Mouse (Mus musculus) intestine, embryonic 14.5 days (tissue): Measurements from ENCODE around the gene Gsc2. TPM values are rescaled to one million over a fixed set of nuclear protein-coding genes. Genes with fewer than 3 reads are reported as not detected.
"Not testable (repeated sequence)": the region's sequence is repeated elsewhere in the genome, so short reads cannot be mapped to it uniquely, and the experiment has no call there.

Source experiments
- ATAC-seq: fragments of 200-750 bp; cut with Nextera tagmentation; replicated peaks from 2 replicates; pipeline ENCODE4 v1.8.0; 2017; ENCODE audit warnings: low read depth, moderate number of reproducible peaks, moderate TSS enrichment, moderate library complexity; ENCODE audit not compliant: low FRiP score, low TSS enrichment
- DNase-seq: peaks from one replicate; pipeline ENCODE4 v3.0.0-alpha.2; 2018; ENCODE audit warnings: low spot score
- H3K27ac ChIP-seq: fragments of 300-500 bp; sonication (generic); 2 replicates; pipeline ENCODE4 v1.5.1; 2014; ENCODE audit warnings: low read depth, mild to moderate bottlenecking, control low read depth
- H3K27me3 ChIP-seq: fragments of 300-500 bp; sonication (generic); replicated peaks from 2 replicates; pipeline ENCODE4 v1.6.1; 2014; ENCODE audit warnings: low read length, control low read depth; ENCODE audit not compliant: control insufficient read depth, insufficient read depth
- H3K36me3 ChIP-seq: fragments of 300-500 bp; sonication (generic); 2 replicates; pipeline ENCODE4 v1.6.1; 2014; ENCODE audit warnings: low read length, control low read depth; ENCODE audit not compliant: control insufficient read depth, insufficient read depth
- H3K4me1 ChIP-seq: fragments of 300-500 bp; sonication (generic); replicated peaks from 2 replicates; pipeline ENCODE4 v1.6.1; 2014; ENCODE audit warnings: low read length, control low read depth, mixed read lengths; ENCODE audit not compliant: control insufficient read depth, insufficient read depth
- H3K4me2 ChIP-seq: fragments of 300-500 bp; sonication (generic); 2 replicates; pipeline ENCODE4 v1.6.1; 2014; ENCODE audit warnings: low read length
- H3K4me3 ChIP-seq: fragments of 300-500 bp; sonication (generic); 2 replicates; pipeline ENCODE4 v1.5.1; 2014; ENCODE audit warnings: low read depth, low read length, control low read depth, mixed read lengths
- H3K9ac ChIP-seq: fragments of 300-500 bp; sonication (generic); 2 replicates; pipeline ENCODE4 v1.6.1; 2014; ENCODE audit warnings: mild to moderate bottlenecking, low read length
- H3K9me3 ChIP-seq: fragments of 300-500 bp; sonication (generic); 2 replicates; pipeline ENCODE4 v1.6.1; 2016; ENCODE audit warnings: low read length, control low read depth; ENCODE audit not compliant: control insufficient read depth
- WGBS: fragments of 180-500 bp; shearing (Covaris S2); extraction: QIAGEN DNeasy Blood & Tissue Kit; methylation state at CpG from one replicate; pipeline ENCODE4 v1.1.7; 2014; 5-methylcytosine and 5-hydroxymethylcytosine counted together
- polyA plus RNA-seq: library from polyadenylated mRNA; unstranded; fragments of >200 nt; fragmentation: Nextera tagmentation; extraction: Ambion mirVana; gene quantifications from 2 replicates; pipeline ENCODE4 v1.2.1, GENCODE M21; 2014

Gsc2 gene
- not detected in 2 replicates for polyA plus RNA-seq

DNA sequence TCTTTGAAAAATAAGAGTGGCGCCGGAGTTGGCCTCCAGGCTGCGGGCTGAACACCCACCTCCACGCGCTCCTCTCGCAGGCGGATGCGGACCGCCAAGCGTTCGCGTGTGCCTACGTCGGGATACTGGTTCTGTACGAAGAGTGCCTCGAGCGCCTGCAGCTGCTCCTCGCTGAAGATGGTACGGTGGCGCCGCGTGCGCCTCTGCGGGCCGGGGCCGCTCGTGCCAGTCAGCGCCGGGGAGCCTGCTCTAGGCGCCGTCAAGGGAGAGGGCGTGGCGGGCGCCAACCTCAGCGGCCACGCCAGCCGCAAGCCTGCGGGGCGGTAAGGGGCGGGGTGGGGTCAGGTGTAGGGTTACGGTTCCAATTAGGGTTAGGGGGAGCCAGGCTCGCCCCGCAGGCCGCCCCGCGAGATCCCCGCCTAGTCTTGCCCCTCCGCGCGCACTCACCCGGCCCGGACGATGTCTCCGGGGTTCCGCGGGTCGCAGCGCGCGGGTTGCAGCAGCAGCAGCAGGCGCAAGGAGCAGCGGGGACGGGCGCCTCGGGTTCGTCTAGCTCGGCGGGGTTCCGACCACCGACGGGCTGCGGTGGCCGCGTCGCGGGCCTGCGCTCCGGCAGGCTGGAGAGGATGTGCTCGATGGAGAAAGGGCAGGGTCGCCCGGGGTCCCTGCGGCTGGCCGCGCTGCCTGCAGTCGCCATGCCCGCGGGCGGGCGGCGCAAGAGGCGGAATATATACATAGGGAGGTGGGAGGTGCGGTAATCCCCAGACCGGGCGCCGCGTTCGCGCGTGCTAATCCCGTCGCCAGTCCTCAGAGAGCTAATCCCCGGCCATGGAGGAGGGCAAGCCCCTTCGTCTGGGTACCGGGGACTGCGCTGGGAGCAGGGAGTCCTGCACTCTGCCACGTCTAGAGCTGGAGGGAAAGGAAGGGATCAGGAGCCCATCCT is at the start of gene Gsc2:
TSS of gene Gsc2 (minus strand) at position 753 of the 943 bp plus-strand sequence.
- ATAC-seq (peak; percentile 47; the same call in 1 of the 2 replicates), DNase-seq (peak; percentile 65)
- H3K27ac ChIP-seq: no peak within 1 kb of the TSS
- no peaks in the 10 kb centered on the region for H3K36me3 ChIP-seq
- H3K4me2 ChIP-seq: peak within 1 kb of the TSS; percentile 67
- WGBS: under 1% methylated on average over 79 of the region's 106 CpGs
- peaks cover 14% of the 10 kb centered on the region for H3K4me1 ChIP-seq
- no peaks in the 10 kb centered on the region for H3K9me3 ChIP-seq
- peak within 1 kb of the TSS; percentile 34 for H3K4me3 ChIP-seq
- H3K27me3 ChIP-seq: peaks cover 70% of the 10 kb centered on the region
- 0 out of 2 replicates have a peak within 1 kb of the TSS, but pooled peaks have one; percentile 27 for H3K9ac ChIP-seq

DNA sequence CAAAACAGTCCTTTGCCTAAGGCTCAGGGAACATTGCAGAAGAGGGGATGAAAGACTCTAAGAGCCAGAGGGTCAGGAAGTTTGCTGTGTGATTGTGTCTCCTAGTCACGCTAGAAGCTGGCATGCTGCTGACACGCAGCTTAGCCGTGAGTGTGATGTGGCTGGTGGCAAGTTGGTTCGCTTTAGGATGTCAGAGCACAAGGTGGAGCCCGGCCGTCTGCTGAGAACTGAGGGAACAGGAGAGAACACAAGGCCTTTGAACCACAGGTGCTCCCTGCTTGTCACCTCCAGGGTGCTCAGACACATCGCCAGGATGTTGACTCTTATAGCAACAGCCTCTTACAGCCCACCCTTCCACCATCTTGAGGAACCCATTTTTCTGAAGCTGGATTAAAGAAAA is 47.2 kb upstream of the Gsc2 start:
- no peaks in the 10 kb centered on the region for H3K4me1 ChIP-seq
- WGBS: 78% methylated on average over 7 of the region's 7 CpGs
- H3K4me3 ChIP-seq: no peak overlapping the region
- H3K27ac ChIP-seq: no peak overlapping the region
- DNase-seq: no peak
- H3K9me3 ChIP-seq: no peaks in the 10 kb centered on the region
- no peak overlapping the region for H3K4me2 ChIP-seq
- no peak for ATAC-seq
- H3K27me3 ChIP-seq: no peaks in the 10 kb centered on the region
- H3K36me3 ChIP-seq: no peaks in the 10 kb centered on the region
- no peak overlapping the region for H3K9ac ChIP-seq

DNA sequence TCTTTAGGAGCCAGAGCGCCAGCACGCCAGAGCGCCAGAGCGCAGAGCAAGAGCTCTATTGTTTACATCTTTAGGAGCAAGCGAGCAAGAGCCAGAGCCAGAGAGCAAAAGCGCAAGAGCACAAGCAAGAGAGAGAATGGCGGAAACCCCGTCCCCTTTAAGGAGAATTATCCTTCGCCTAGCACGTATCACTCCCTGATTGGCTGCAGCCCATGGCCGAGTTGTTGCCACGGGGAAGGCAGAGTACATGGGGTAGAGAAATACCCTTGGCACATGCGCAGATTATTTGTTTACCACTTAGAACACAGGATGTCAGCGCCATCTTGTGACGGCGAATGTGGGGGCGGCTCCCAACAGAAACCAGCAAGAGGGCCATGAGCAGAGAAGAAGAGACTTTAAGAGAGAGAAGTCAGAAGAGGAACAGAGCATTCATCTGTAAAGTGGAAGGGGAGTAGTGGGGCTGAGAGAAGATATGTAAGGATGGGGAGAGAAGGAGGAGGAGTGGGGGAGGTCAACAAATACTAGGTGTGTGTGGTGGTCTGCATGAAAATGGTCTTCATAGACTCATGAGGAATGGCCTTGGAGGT is 41.3 kb upstream of the Gsc2 start:
- not testable (repeated sequence) for H3K9me3 ChIP-seq, H3K4me3 ChIP-seq, ATAC-seq, H3K4me2 ChIP-seq, H3K4me1 ChIP-seq, DNase-seq, H3K9ac ChIP-seq, H3K27me3 ChIP-seq, H3K36me3 ChIP-seq, H3K27ac ChIP-seq
- 96% methylated on average over 16 of the region's 17 CpGs for WGBS

DNA sequence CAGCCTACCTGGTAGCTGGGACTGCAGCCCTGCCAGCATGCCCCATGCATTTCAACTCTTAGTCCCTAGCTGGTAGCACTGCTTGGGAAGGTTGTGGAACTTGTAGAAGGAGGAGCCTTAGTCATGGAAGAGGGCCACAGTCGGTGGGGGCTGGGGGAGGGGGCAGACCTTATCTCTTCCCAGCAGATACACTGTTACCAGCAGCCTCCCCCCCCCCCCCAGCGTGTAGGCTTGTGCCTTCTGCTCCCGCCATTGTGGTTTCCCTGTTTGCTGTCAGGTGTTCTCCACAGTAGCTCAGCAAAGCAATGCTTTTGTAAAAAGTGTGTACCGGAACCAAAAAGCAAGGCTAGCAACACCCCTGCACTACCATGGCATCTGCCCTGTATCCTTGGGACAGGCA is 36.8 kb upstream of the Gsc2 start:
- ATAC-seq (no peak), DNase-seq (no peak)
- Histone ChIP-seq H3K27me3 (no peaks in the 10 kb centered on the region), H3K4me1 (no peaks in the 10 kb centered on the region), H3K9me3 (no peaks in the 10 kb centered on the region; the same call in 1 of the 2 replicates), H3K4me3 (no peak overlapping the region), H3K9ac (no peak overlapping the region), H3K27ac (no peak overlapping the region), H3K36me3 (no peaks in the 10 kb centered on the region), H3K4me2 (no peak overlapping the region)
- WGBS: 86% methylated on average over 4 of the region's 4 CpGs

DNA sequence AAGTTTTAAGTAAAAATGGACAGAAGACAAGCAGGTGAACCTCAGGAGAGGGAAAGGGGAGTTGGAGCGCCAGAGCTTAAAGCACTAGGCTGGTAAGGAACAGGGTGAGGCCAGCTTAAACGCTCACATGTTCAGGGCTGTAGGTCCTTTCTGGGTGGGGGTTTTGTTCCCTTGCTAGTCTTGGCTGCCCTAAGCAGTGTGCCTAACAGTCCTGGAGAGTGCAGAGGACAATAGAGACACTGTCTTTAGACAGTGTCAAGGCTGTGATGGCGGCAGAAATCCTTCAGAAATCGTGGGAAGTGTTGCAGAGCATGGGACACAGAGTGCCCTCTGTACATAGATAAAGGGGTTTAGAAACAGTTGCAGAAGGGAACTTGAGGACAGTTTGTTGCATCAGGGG is 35.2 kb upstream of the Gsc2 start:
- Histone ChIP-seq H3K4me2 (no peak overlapping the region), H3K27ac (no peak overlapping the region), H3K4me3 (no peak overlapping the region), H3K27me3 (no peaks in the 10 kb centered on the region), H3K9ac (no peak overlapping the region), H3K36me3 (no peaks in the 10 kb centered on the region), H3K4me1 (no peaks in the 10 kb centered on the region), H3K9me3 (no peaks in the 10 kb centered on the region)
- no peak for DNase-seq
- ATAC-seq: 0 out of 2 replicates have a peak, but pooled peaks have one; percentile 40
- 69% methylated on average over 4 of the region's 4 CpGs for WGBS

DNA sequence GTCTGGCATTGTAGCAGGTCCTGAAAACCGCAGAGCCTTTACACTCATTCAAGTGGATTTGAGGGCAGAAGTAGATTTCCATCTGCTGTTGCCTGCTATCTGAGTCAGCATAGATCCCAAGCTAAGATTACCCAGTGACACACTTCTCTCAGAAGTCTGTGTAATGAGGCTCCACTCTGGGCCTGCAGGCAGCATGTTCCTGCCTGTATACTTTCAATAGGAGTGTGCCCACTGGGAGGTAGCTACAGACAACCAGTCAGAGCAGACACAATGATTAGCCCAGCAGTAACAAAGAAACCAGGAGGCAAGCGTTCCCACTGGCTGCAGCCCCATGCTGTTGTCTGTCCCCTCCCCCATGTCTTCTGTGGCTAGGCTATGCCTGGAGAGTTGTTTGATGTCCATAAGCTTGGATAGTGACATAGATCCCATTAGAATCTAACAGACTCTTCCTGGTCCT is 34.6 kb upstream of the Gsc2 start:
- DNase-seq (no peak), ATAC-seq (no peak)
- Histone ChIP-seq H3K27me3 (no peaks in the 10 kb centered on the region), H3K27ac (no peak overlapping the region), H3K36me3 (no peaks in the 10 kb centered on the region), H3K9ac (no peak overlapping the region), H3K4me2 (no peak overlapping the region), H3K4me1 (no peaks in the 10 kb centered on the region), H3K9me3 (no peaks in the 10 kb centered on the region), H3K4me3 (no peak overlapping the region)
- 50% methylated on average over 2 of the region's 2 CpGs for WGBS

DNA sequence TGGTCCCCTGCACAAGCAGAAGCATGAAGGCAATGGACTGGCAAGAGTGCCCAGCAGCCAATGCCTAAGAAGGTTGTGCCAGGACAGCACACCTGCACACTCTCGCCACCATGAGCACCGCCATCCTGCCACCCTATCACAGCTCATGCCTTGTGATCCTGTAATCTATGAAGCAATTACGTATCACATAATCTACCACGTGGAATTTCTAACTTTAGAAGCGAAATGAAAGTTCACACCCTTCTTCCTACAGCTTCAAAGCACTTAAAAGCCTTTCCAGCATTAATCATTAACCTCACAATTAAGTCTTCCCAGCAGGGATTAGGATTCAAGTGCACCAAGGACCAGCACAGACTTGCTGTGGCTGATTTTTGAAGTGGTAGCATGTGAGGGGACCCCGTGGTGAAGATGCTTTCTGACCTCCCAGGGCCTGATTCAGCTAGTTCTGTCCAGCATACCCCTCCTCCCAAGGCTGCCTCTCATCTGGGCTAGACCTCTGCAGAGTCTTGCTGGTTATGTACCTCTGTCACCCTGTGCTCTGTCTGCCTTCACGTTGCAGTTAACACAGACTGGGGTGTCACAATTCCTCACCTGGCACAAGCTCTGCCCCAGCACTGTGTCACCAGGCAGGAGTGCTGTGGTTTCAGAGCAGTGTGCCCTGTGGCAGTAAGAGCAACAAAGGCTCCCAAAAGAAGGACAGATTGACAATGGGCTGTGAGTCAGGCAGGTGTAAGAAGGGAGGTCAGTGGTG is 30.4 kb upstream of the Gsc2 start:
- no peak for DNase-seq
- Histone ChIP-seq H3K4me1 (no peaks in the 10 kb centered on the region; the same call in 1 of the 2 replicates), H3K9me3 (no peaks in the 10 kb centered on the region), H3K27ac (no peak overlapping the region), H3K36me3 (no peaks in the 10 kb centered on the region), H3K9ac (no peak overlapping the region), H3K4me3 (no peak overlapping the region), H3K27me3 (no peaks in the 10 kb centered on the region), H3K4me2 (no peak overlapping the region)
- ATAC-seq: peak; percentile 72; the same call in 1 of the 2 replicates
- 47% methylated on average over 7 of the region's 7 CpGs for WGBS

DNA sequence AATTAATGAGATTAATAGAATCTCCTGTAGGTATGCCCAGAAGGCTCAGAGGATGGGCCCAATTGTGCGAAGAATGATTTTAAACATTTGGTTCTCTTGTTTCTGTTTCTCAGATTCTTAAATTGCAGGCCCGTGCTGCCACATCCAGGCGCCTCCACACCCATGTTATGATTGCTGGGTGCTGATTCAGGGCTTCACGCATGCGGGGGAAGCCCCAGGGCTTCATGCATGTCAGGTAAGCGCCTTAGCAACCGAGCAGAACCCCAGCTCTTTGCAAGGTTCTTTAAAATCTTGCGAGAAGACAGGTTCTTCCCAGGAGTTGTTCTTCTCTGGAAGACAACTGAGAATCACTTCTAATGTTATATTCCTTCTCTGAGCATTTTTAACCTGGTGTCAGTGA is 28.6 kb upstream of the Gsc2 start:
- Histone ChIP-seq H3K27me3 (no peaks in the 10 kb centered on the region), H3K4me2 (no peak overlapping the region), H3K4me1 (peaks cover 9% of the 10 kb centered on the region; the same call in 1 of the 2 replicates), H3K36me3 (no peaks in the 10 kb centered on the region), H3K9me3 (no peaks in the 10 kb centered on the region), H3K4me3 (no peak overlapping the region), H3K9ac (no peak overlapping the region), H3K27ac (no peak overlapping the region)
- DNase-seq (no peak), ATAC-seq (no peak)
- 56% methylated on average over 8 of the region's 8 CpGs for WGBS
